Mouse (Mus musculus) left cerebral cortex, postnatal 4 days (tissue): ENCODE data around the gene Gfod1. TPM values are rescaled to one million over a fixed set of nuclear protein-coding genes. Genes with fewer than 3 reads are reported as not detected.

Experiments
- DNase-seq: peaks from one replicate; pipeline ENCODE4 v3.0.0-alpha.2; 2022
- intact Hi-C: fragments of 180-260 bp; cut with DNase I; formaldehyde crosslinking; loops from one replicate; pipeline ENCODE4 v1.15.1; 2025
- total RNA-seq, 2 experiments: library from RNA; stranded (reverse); gene quantifications; 2 replicates each; pipeline ENCODE4 v1.2.3; 2021

Gfod1 gene
- total RNA-seq, 2 experiments from 2014 or later: 29.8 to 31.3 TPM

DNA sequence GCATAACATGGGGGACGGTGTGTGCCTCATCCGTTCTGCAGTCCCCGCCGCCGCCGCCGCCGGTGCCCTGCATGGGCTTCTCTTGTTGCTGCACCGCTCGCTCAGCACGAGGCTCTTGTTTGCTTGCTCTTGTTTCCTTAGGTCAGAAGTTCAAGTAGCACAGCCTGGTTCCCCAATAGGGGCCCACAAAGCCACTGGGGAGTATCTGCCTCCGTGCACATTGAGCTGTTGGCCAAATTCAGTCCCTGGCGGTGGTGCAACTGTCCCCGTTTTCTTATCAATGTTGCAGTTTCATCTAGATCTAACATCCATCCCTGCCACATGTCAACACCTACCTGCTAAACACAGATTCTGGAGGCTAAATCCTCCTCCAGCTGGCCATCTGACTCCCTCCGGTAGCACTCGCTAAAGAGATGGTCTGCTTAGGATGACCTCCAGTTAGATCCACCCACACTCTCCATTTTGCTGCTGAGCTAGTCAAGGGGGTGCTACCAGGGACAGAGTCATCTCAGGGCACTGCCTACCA, 95.0 kb downstream of the Gfod1 start:
- no peak for DNase-seq
- intact Hi-C loops: no loop called here

DNA sequence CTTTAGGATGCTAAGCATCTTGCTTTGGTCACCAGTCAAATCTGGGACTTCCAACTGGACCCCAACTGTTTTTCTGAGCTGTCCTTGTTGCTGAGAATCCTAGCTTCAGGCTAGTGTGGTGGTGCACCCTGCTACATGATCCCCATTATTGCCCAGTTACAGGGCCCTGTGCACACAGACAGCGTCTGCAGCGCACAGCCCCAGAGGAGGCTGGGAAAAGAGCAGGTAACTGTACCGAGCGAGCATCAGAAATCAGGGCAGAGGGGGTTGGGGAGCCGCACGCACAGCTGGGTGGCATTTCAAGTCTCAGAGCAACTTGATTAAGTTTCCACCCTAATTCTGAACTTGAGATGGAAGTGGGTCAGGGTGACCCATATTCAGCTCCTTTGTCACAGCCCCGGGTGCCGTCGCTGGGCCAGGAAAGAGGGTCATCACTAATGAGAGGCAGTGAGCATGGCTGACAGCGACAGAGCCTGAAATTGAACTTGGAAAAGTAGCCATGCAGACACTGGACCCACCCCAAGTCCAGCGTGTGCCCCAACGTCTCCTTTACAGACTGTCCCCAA, 97.8 kb downstream of the Gfod1 start:
- intact Hi-C loops: no loop called here
- DNase-seq: no peak

DNA sequence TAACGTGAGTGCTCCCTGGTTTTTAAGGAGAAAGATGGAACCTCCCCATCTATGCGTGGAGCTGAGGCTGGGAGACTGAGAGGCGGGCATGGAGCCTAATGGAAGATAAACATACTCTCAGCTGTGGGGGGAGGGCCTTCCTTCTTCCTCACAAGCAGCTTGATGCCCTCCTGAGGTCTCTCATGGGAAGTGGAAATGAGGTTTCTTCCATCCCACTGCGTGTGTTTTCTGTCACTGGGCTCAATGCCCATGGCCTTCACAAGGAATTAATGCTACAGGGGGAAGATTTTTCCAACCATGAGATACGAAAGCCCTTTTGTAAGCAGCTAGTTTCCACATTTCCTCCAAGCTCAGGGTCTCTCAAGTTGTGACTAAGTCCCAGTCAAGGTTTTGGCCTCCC, 100.3 kb downstream of the Gfod1 start:
- peak; percentile 28 for DNase-seq
- intact Hi-C loops: no loop called here

DNA sequence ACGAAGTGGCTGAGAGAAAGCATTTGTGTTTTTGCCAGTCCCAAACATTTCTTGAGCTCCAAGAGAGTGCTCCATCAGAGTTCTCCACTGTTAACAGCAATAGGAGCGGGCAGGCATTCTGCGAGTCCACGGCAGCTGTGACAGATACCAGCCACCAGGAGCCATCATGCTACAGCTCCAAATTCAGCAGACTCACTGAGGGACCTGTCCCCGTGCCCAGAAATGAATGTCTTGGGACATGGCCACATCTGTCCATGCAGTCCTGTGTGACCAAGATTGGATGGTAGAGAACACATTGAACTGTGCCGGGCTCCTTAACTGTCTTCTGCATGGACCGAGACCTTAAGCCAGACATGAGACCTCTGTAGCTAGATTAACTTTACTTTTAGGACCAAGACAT, 100.7 kb downstream of the Gfod1 start:
- intact Hi-C loops: no loop called here
- peak; percentile 58 for DNase-seq

DNA sequence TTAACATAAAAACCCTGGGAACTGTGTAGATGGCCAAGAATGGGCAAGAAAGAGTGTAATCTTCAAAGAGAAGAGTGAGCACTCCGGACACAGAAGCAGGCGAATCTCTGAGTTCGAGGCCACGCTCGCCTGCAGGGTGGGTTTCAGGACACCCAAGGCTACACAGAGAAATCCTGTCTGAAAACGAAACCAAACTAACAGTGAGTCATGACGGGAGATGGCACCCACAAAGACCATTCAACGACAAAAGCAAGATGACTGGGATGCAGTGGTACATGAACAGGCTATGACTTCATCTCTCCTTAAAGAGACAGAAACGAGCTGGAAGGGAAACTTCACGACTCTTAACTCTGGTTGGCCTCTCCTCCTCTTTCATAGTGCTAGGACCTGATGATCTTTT, 101.6 kb downstream of the Gfod1 start:
- intact Hi-C loops: no loop called here

DNA sequence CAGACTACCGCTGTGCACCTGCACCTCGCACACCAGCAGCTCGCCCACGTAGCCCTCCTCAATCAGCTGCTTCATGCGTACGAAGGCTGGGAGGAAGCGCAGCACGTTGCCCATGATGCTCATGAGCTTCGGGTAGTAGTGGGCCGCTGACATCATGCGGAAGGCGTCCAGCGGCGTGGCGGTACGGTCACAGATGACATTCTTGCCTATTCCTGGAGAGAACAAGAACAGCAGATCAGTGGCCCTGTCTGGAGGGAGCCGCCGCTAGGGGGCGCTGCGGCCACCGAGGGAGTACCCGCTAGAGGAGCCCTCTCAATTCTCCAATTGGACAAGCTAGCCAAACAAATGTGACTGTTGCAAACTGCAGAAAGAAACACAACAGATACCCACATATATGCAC, 102.9 kb downstream of the Gfod1 start:
- DNase-seq: peak; percentile 53
- intact Hi-C loops: loop anchor here (2.0 kb wide), 1 partner anchor 102 kb away; no protein-coding TSS in a partner anchor

More for the DNA sequence above, 101.6 kb downstream of the Gfod1 start:
- DNase-seq: no peak

DNA sequence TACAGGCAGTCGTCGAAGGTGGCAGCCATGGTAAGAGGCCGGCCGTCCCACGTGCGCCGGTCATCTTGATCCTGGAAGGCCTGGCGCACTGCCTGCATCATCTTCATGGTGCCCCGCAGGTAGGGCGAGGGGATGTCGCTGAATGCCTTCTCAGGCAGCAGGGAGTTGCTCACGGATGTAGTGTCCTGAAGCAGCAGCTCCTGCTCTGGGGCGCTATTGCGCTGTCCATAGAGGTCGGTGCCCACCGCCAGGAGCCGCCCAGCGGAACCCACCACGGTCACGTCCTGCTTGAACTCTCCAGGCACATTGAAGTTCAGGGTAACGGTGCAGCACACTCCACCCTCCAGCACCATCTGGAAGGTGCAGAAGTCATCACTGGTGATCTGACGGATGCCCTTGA, 103.5 kb downstream of the Gfod1 start:
- intact Hi-C loops: loop anchor here (2.0 kb wide), 1 partner anchor 102 kb away; no protein-coding TSS in a partner anchor
- no peak for DNase-seq

DNA sequence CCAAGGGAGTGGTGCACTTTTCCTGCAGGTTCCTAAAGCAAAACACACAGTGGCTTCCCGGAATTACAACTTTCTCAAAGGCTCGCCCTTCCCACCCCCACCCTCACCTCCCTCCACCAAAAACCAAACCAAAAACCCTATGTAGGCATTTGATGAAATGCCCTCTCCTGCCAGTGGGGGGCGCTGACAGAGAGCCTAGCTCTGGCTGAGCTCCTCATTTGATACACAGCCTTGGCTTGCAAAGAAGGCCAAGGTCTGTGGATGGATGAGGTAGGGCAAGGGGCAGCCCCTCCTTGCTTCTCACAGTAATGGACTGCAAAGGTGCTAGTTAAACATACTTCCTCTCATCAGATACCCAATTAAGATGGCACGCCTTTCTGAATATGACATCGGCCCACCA, 104.2 kb downstream of the Gfod1 start:
- DNase-seq: no peak
- intact Hi-C loops: loop anchor here (2.0 kb wide), 1 partner anchor 103 kb away; no protein-coding TSS in a partner anchor

DNA sequence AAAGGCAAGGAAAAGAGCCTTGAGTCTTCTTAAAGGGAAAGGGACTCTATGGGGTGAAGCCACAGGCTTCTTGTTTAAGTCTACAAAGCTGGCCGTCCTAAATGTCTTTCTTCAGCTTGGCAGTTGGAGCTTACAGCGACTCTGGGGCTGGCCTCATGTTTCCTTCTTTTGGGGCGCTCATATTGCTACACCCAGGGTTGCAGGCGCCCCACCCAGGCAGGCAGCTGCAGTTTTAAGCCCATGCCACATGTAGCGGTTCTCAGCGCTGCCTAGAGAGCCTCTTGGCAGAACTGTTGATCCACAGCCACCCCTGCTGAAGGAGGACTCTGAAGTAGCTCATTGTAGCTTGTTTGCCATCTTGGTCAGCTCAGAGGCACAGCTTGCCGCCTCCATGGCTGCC, 104.7 kb downstream of the Gfod1 start:
- intact Hi-C loops: no loop called here

DNA sequence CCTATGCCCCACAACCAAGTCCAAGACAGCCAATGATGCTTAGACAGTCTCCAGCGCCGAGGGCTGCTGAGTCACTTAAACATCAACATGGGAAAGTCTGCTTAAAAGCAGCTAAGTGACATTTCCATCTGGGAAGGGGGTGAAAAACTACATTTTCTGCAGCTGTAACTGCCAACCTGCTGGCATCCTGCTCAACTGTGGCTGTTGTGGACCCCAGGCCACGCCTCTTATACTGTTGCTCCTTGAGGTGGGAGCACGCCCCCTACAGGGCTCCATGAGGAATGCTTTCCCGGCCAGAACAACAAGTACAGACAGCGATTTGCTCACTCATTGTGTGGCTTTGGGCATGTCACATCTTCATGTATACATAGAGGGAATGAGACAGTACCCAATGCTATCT, 106.8 kb downstream of the Gfod1 start:
- intact Hi-C loops: no loop called here
- DNase-seq: no peak

More for the DNA sequence above, 104.7 kb downstream of the Gfod1 start:
- no peak for DNase-seq

DNA sequence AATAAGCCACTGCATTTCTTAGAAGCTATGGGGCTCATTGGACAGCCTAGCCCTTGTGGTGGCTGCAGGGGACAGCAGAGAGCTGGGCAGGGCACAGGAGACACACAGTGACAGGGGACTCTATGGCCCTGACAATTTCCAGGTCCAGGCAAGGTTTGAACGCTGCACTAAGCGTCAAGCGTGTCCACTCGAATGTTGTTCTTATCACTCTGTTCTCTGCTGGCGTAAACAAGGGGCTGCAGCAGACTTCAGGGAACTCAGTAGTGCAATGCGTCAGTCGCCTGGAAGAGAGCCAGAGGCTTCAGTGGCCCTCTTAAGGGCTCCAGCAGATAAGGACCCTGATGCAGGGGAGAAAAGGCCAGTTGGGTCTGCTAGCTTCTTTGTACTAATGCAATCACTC, 108.0 kb downstream of the Gfod1 start:
- no peak for DNase-seq
- intact Hi-C loops: no loop called here

DNA sequence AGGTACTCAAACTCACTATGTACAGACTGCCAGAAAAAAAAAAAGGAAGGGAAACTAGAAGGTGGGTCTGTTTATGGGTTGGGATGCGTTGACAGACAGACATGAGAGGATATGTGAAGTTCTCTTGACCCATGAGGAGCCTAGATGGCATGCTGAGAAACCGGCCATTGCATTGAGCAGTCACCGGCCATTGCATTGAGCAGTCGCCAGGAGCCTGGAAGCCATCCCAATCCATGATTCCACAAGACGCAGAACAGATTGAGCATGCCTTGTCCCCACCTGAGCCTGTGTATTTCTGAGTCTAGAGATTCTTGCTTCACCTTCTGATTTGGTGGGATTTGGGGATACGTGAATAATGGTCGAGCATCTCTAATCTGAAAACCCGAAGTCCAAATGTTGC, 110.0 kb downstream of the Gfod1 start:
- DNase-seq: no peak
- intact Hi-C loops: no loop called here

DNA sequence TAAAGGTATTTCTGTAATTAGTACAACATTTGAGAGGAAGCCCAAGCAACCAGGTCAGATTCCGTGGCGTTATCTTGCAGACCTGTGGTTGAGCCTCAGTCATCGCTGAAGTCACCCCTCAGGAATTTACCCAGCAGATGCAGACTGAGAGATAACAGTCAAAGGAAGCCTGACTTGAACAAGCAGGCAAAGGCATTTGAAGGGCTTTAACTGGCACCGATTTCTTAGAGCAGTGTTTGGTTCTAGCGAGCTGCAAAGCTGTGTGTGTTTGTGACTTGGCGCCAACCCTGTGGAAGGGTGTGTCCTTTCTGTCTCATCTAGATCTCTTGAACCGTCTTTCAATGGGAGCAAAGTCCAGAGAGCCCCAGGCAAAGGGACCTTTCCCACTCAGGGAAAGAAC, 110.7 kb downstream of the Gfod1 start:
- DNase-seq: no peak
- intact Hi-C loops: no loop called here

DNA sequence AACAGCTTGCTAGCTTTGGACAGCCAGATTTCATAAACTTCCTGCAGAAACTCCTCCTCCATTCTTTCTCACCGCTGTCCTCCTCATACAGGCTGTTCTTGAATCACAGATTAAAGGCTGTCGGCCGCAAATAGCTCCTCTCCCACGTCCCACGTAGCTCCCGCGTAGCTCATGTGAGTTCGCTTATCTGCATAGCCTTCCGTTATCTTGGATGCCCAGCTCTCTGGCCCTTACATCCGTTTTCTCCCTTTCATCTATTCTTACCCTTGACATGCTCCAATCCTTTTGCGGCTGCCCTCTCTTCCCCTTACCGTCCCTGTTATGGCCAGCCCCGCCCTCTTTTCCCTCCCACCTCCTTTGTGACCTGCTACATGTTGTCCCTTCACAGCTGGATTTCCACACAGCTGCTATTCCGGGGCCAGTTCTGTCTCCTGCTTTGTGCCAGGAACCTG, 112.2 kb downstream of the Gfod1 start:
- DNase-seq: no peak
- intact Hi-C loops: no loop called here

DNA sequence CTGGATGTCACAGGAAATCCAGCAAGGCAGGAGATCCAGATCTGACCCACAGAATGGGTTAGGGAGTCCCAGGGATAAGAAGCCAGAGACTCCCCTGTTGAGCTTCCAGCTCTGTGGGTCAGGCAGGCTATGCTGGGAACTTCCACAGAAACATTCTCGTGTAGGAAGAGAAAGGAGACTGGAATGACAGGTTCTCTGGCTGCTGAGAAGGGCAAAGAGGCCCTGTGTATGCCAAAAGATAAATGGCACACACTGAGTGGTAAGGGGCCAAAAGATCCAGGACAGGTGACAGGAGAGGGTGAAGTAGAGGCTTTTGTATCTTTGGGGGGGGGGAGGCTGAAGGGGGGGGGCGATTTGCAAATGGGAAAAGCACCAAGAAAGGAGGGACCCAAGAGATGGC, 112.7 kb downstream of the Gfod1 start:
- DNase-seq: no peak
- intact Hi-C loops: no loop called here

DNA sequence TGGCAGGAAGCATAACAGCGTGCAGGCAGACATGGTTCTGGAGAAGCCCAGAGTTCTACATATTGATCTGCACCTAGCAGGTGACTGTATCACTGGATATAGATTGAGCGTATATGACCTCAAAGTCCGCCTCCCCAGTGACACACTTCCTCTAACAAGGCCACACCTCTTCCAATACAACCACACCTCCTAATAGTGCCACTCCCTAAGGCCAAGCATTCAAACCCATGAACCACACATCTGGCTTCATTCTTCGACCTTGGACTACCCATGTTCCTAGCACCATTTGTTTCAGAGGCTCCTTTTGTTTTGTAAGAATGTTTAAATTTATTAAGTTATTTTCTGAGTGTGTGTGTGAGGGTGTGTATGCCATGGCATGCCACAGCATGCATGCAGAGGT, 116.2 kb downstream of the Gfod1 start:
- intact Hi-C loops: no loop called here
- DNase-seq: no peak

DNA sequence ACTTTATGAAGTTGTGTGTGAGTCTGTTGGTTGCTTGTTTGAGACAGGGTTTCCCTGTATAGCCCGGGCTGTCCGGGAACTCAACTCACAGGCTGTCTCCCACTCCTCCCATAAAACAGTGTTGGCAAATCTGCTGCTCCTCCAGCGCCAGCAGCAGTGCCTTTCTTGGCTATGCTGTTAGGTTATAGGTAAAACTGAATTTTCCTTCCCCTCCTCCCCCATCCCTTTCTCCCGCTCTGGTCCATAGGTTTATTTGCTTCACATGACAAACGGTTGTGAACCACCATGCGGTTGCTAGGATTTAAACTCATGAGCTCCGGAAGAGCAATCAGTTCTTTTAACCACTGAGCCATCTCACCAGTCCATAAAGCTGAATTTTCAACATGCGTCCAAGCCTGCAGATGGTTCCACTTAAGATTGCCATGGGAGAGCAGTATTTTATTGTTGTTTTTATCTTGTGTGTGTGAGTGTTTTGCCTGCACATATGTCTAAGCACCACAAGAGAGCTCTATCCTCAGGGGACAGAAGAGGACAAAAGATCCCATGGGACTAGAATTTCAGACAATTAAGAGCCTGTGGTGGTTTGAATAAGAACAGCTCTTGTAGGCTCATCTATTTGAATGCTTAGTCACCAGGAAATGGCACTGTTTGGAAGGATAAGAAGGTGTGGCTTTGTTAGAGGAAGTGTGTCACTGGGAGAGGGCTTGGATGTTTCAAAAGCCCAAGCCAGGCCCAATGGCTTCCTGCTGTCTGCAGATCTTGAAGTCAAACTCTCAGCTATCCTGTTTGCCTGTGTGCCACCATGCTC, 120.5 kb downstream of the Gfod1 start:
- intact Hi-C loops: loop anchor here (5.0 kb wide), 2 partner anchors 119 to 214 kb away; partner anchors contain the start of genes Gfod1 and Nol7

DNA sequence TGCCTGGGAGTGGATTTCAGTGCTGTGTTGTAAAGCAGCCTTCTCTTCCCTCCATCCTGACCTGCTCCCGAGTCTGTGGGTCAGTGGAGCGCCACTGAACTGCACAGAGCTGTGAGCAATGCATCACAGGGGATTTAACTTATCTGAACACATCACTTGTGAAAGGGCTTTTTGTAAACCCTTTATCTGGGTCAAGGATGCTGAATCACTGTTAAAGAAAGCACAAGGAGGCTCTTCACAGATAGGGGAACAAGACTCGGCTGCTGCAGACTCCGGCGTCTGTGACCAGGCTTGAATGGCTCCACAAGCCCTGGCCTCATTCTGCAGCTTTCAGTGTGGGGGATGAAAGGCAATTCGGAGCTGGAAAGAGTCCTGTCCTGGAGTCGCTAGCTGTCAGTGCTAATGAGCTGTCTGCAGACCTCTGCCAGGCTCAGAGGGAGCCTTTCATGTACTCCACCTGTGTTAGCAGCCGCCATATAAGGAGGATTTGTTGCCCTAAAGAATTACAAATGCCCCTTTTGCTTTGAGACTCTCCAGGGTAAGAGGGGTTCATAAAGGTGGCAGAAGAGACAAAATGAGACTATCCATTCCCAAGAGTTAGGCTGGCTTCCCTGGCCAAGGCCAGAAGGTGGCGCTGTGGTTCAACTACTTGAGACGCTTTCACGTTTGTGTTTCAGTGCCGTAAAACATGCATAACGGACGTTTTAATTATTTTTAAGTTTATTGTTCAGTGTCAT, 121.3 kb downstream of the Gfod1 start:
- intact Hi-C loops: loop anchor here (5.0 kb wide), 2 partner anchors 120 to 215 kb away; partner anchors contain the start of genes Gfod1 and Nol7

More for the DNA sequence above, 120.5 kb downstream of the Gfod1 start:
- no peak for DNase-seq

DNA sequence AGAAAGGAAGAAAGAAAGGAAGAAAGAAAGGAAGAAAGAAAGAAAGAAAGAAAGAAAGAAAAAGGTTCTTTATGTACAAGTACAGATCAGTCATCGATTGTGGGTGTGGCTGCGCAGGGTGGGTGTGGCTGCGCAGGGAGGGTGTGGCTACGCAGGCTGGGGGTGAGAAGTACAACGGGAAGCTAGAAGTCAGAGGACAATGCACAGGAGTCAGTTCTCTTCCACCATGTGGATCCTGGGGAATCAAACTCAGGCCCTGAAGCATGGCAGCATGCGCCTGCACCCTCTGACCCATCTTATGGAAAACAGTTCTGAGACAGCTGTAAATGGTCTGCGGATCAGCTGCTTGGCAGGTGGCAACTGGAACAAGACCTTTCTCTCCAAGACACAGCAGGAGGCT, 122.9 kb downstream of the Gfod1 start:
- intact Hi-C loops: loop anchor here (5.0 kb wide), 2 partner anchors 121 to 216 kb away; partner anchors contain the start of genes Gfod1 and Nol7
- DNase-seq: no peak

More for the DNA sequence above, 121.3 kb downstream of the Gfod1 start:
- DNase-seq: peak; percentile 87

DNA sequence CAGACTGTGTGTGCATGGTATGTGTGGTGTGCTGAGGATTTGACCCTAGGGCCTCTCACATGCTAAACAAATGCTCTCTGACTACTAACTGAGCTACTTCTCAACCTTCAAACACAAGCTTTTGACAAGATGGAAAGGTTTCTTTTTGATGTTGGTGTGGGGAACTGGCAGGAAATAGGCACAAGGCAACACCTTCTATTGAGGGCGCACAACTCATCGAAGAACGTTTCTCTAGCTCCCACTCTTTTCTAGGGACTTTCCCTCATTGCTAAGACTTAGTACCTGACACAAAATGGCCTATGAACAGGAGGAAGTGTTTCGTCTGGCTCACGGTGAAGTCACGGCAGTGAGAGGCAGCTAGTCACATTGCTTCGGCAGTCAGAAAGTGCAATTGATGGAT, 126.7 kb downstream of the Gfod1 start:
- no peak for DNase-seq
- intact Hi-C loops: loop anchor here (10.0 kb wide), 1 partner anchor 197 kb away; no protein-coding TSS in a partner anchor

DNA sequence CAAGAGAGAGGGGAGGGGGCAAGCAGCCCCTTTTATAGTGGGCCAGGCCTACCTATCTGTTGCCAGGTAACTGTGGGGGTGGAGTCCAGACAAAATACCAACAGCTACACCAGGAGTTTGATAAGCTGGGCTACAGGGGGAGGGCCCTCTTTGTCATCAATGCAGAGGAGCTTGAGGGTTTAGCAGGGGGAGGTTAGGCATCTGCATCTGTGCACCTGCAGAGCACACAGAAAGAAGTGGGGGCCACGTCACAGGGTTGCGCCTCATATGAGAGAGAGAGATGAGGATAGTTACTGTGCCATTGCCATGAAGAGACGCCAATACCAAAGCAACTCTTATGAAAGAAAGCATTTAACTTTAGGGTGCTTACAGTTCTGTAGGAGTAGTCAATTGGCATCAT, 127.3 kb downstream of the Gfod1 start:
- intact Hi-C loops: loop anchor here (10.0 kb wide), 1 partner anchor 198 kb away; no protein-coding TSS in a partner anchor
- DNase-seq: no peak
